Mouse (Mus musculus) adrenal gland, postnatal 36 days (tissue): ENCODE results near the gene Gm7982. TPM values are rescaled to one million over a fixed set of nuclear protein-coding genes. Genes with fewer than 3 reads are reported as not detected.
"Not testable (repeated sequence)": the region's sequence is repeated elsewhere in the genome, so short reads cannot be mapped to it uniquely, and the experiment has no call there.

Experiments used
- DNase-seq, 2 experiments: peaks; one replicate each; pipeline ENCODE4 v3.0.0; 2021; ENCODE audit warnings: mixed read lengths in 1 of 2
- long read RNA-seq, 2 experiments: library from polyadenylated mRNA; stranded (forward); transcript quantifications; one replicate each; pipeline ENCODE4 v2.0.0; 2021; ENCODE audit warnings: borderline sequencing depth in 2 of 2
- total RNA-seq, 2 experiments: library from RNA; stranded (reverse); gene quantifications; 2 replicates each; pipeline ENCODE4 v1.2.3; 2021

Gene Gm7982
- total RNA-seq = not detected
- long read RNA-seq, experiment 1 = 0 reads
- long read RNA-seq, experiment 2 = 0 reads

DNA sequence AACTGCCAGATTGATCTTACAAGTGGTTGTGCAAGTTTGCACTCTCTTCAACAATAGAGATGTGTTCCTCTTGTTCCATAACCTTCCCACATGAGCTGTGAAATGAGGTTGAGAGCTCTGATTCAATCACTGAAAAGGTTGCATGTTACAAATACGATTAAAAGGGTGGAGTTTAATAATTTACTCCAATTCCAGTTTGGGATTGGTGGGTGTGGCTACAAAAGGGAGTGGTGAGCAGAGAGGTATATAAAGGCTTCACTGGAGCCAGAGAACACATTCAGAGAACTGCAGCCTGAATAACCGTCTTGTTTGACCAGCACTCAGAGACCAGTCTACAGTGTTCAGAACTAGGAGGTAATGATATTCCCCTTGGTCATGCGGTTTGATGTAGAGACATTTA lies at the start of gene Gm7982:
Gm7982 (plus strand) TSS at position 301 of the 400 bp plus-strand sequence.
- DNase-seq = not testable (repeated sequence)

DNA sequence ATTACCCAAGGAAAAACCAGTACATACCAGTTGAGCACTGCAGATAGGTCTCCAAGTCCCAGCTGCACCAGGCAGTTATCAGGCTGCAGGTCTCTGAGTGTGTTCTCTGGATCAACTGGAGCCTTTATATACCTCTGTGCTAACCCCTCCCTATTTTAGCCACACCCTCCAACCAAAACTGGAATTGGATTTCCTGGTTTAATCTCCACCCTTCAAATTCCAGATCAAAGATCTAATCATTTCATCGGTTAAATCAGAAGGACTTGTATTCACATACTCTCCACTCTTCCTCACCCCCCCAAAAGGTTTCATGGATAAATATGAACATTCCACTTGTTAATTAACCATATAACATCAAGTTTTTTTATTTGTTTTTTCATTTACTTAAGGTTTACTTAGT lies 5.7 kb upstream of the Gm7982 start, which contains the start of gene Gm7978:
Gm7978 (minus strand) TSS at position 101 of the 400 bp plus-strand sequence.
- not testable (repeated sequence) for DNase-seq

DNA sequence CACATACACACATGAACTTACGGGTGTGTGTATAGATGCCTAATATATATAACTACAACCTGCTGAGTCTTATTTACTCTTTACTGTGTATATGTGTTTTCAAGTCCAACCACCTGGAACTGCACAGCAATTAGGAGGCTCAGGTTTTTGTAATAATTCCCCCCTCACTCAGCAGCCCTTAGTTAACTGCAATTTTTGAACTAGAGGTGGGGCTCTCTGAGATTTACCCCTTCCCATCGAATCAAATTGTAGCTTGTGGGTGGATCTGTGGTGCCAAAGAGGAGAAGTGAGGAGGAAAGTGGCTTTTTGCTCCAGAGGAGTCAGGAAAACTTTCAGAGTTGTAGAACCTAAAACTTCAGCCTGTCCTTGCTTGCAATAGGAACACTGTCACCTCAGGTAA lies 33.9 kb downstream of the Gm7982 start, which contains the start of gene E330014E10Rik:
E330014E10Rik (plus strand) TSS at position 301 of the 400 bp plus-strand sequence.
- DNase-seq = not testable (repeated sequence)

Other genes starting within 250 kb of the Gm7982 start
- gene Gm3286, start 231.3 kb upstream of the Gm7982 start, total RNA-seq = not detected
- gene Gm7971, start 147.1 kb upstream of the Gm7982 start, total RNA-seq = not detected
- not detected for gene Gm7978, start 5.8 kb upstream of the Gm7982 start, total RNA-seq
- gene E330014E10Rik, start 34.0 kb downstream of the Gm7982 start, total RNA-seq = not detected
- 1 to 10 TPM in 1 of 2 experiments, under 1 TPM in 1; 0.99 to 1.2 TPM for gene Cxcl13, start 214.9 kb downstream of the Gm7982 start, total RNA-seq